Mouse (Mus musculus) limb, embryonic 12.5 days (tissue): ENCODE measurements around the gene Aqp9. TPM values are rescaled to one million over a fixed set of nuclear protein-coding genes. Genes with fewer than 3 reads are reported as not detected.
"Not testable (repeated sequence)": the region's sequence is repeated elsewhere in the genome, so short reads cannot be mapped to it uniquely, and the experiment has no call there.

ENCODE experiments used
- ATAC-seq: fragments of 200-750 bp; cut with Nextera tagmentation; 2 replicates; pipeline ENCODE4 v1.8.0; 2017; ENCODE audit warnings: low read depth, moderate TSS enrichment; ENCODE audit not compliant: insufficient number of reproducible peaks, insufficient read depth, low FRiP score, low TSS enrichment
- H3K27ac ChIP-seq: fragments of 300-500 bp; sonication (generic); 2 replicates; pipeline ENCODE4 v1.5.1; 2016; ENCODE audit warnings: mild to moderate bottlenecking, moderate library complexity
- H3K27me3 ChIP-seq: fragments of 300-500 bp; sonication (generic); 2 replicates; pipeline ENCODE4 v1.6.1; 2016; ENCODE audit warnings: mild to moderate bottlenecking, moderate library complexity
- H3K36me3 ChIP-seq: fragments of 300-500 bp; sonication (generic); 2 replicates; pipeline ENCODE4 v1.6.1; 2016; ENCODE audit warnings: mild to moderate bottlenecking, moderate library complexity
- H3K4me1 ChIP-seq: fragments of 300-500 bp; sonication (generic); replicated peaks from 2 replicates; pipeline ENCODE4 v1.6.1; 2016
- H3K4me2 ChIP-seq: fragments of 300-500 bp; sonication (generic); 2 replicates; pipeline ENCODE4 v1.6.1; 2016; ENCODE audit warnings: mild to moderate bottlenecking, moderate library complexity
- H3K4me3 ChIP-seq: fragments of 300-500 bp; sonication (generic); replicated peaks from 2 replicates; pipeline ENCODE4 v1.5.1; 2016; ENCODE audit warnings: mild to moderate bottlenecking
- H3K9ac ChIP-seq: fragments of 300-500 bp; sonication (generic); replicated peaks from 2 replicates; pipeline ENCODE4 v1.6.1; 2016; ENCODE audit warnings: mild to moderate bottlenecking, moderate library complexity
- H3K9me3 ChIP-seq: fragments of 300-500 bp; sonication (generic); 2 replicates; pipeline ENCODE4 v1.6.1; 2016; ENCODE audit warnings: mild to moderate bottlenecking, moderate library complexity
- WGBS: fragments of 180-500 bp; shearing (Covaris S2); methylation state at CpG from one replicate; pipeline ENCODE4 v1.1.7; 2016; 5-methylcytosine and 5-hydroxymethylcytosine counted together
- polyA plus RNA-seq: library from polyadenylated mRNA; unstranded; fragments of >200 nt; fragmentation: Nextera tagmentation; extraction: Ambion mirVana; gene quantifications from 2 replicates; pipeline ENCODE4 v1.2.1, GENCODE M21; 2016

The Aqp9 gene
- polyA plus RNA-seq, 1 experiment from 2014 or later: 0.13 TPM

DNA sequence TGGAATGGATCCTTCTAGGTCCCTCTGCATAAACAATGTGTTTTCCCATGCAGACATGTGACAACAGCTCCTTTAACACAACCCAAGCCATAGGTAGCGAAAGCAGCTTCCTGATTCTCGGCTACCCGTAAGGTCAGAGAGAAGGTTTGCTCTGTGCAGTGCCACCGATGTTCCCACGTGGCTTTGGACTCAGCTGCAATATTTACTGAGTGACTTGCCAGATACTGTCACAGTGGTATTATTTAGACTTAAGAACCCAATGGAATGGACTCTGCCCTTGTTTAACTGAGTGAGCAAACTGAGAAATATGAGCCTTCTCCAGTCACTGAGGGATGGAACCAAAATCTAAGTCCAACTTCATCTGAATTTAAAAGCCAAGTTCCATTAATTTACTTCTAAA lies 35.3 kb downstream of the Aqp9 start:
- Histone ChIP-seq H3K9ac (no peak overlapping the region), H3K36me3 (no peaks in the 10 kb centered on the region), H3K4me1 (no peaks in the 10 kb centered on the region), H3K4me2 (no peak overlapping the region), H3K9me3 (no peaks in the 10 kb centered on the region), H3K27me3 (no peaks in the 10 kb centered on the region), H3K27ac (no peak overlapping the region), H3K4me3 (no peak overlapping the region)
- 88% methylated on average over 5 of the region's 5 CpGs for WGBS
- no peak for ATAC-seq

GRCm38 (mm10) chr9:71131822-71132221 lies 36.7 kb downstream of the Aqp9 start:
- no peaks in the 10 kb centered on the region for H3K9me3 ChIP-seq
- no peak overlapping the region for H3K4me3 ChIP-seq
- WGBS: 52% methylated on average over 5 of the region's 5 CpGs
- no peak overlapping the region for H3K9ac ChIP-seq
- no peak for ATAC-seq
- H3K27me3 ChIP-seq: peaks cover 3% of the 10 kb centered on the region; the same call in 1 of the 2 replicates
- H3K4me1 ChIP-seq: no peaks in the 10 kb centered on the region
- no peaks in the 10 kb centered on the region for H3K36me3 ChIP-seq
- H3K27ac ChIP-seq: no peak overlapping the region
- no peak overlapping the region for H3K4me2 ChIP-seq

- 65% methylated on average over 5 of the region's 5 CpGs for WGBS
- H3K36me3 ChIP-seq: no peaks in the 10 kb centered on the region
- H3K9me3 ChIP-seq: no peaks in the 10 kb centered on the region
- H3K9ac ChIP-seq: no peak overlapping the region
- H3K4me3 ChIP-seq: no peak overlapping the region
- no peak for ATAC-seq
- H3K4me1 ChIP-seq: no peaks in the 10 kb centered on the region
- H3K27me3 ChIP-seq: peaks cover 3% of the 10 kb centered on the region; the same call in 1 of the 2 replicates
- H3K27ac ChIP-seq: no peak overlapping the region
- no peak overlapping the region for H3K4me2 ChIP-seq
These were observed 39.6 kb downstream of the Aqp9 start for GRCm38 (mm10) chr9:71128911-71129310.

- no peak overlapping the region for H3K4me3 ChIP-seq
- no peaks in the 10 kb centered on the region for H3K36me3 ChIP-seq
- H3K4me1 ChIP-seq: no peaks in the 10 kb centered on the region
- H3K4me2 ChIP-seq: no peak overlapping the region
- H3K9me3 ChIP-seq: no peaks in the 10 kb centered on the region
- H3K9ac ChIP-seq: no peak overlapping the region
- no peak overlapping the region for H3K27ac ChIP-seq
- no peak for ATAC-seq
- WGBS: 20% methylated on average over 2 of the region's 2 CpGs
- peaks cover 3% of the 10 kb centered on the region; the same call in 1 of the 2 replicates for H3K27me3 ChIP-seq
These were observed 42.3 kb downstream of the Aqp9 start for GRCm38 (mm10) chr9:71126205-71126604.

- H3K36me3 ChIP-seq, ATAC-seq, H3K27ac ChIP-seq, H3K9ac ChIP-seq, H3K27me3 ChIP-seq, H3K4me1 ChIP-seq, H3K4me2 ChIP-seq, H3K4me3 ChIP-seq, H3K9me3 ChIP-seq: not testable (repeated sequence)
- 79% methylated on average over 8 of the region's 8 CpGs for WGBS
These were observed 45.4 kb downstream of the Aqp9 start for GRCm38 (mm10) chr9:71123095-71123494.

DNA sequence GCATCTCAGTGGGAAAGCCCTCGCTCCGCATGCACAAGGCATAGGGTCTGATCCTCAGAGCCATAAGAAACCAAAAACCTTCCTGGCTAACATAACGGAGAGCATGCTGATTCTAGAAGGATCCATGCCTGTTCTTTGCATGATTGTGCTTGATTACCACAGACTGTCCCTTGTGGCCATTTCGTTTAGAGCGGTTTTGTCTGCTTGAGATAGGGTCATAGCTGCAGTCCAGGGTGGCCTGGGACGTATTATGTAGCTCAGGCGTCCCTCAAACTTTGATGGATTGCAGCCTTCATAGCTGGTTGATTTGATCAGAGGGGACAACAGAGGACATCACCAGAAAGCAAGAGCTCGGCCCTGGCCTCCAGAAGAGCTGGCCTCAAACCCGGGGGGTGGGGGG lies 47.6 kb downstream of the Aqp9 start:
- H3K9me3 ChIP-seq: no peaks in the 10 kb centered on the region
- H3K4me2 ChIP-seq: no peak overlapping the region
- WGBS: 82% methylated on average over 9 of the region's 9 CpGs
- H3K27ac ChIP-seq: no peak overlapping the region
- no peak overlapping the region for H3K9ac ChIP-seq
- H3K4me3 ChIP-seq: no peak overlapping the region
- no peaks in the 10 kb centered on the region for H3K36me3 ChIP-seq
- H3K4me1 ChIP-seq: no peaks in the 10 kb centered on the region
- no peak for ATAC-seq
- no peaks in the 10 kb centered on the region for H3K27me3 ChIP-seq

DNA sequence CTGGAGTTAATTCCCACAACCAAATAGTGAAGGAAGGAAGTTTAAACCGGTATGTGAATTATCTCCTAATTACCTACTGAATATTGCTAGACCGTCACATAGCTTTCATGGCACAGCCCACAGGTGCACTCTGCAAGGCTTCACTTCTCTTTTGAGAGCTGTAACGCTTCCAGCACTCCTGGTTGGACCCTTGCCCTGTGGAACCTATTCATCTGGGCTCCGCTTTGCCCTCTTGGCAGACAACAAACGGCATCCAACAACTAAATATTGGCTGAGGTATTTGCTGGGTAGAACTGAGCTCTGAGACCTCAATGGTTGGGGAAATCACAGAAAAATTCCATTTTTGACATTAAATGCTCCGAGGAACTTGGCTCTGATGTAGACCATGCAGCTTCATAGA lies 55.3 kb downstream of the Aqp9 start:
- no peak overlapping the region for H3K4me2 ChIP-seq
- no peaks in the 10 kb centered on the region for H3K27me3 ChIP-seq
- no peaks in the 10 kb centered on the region for H3K36me3 ChIP-seq
- H3K9ac ChIP-seq: no peak overlapping the region
- H3K9me3 ChIP-seq: no peaks in the 10 kb centered on the region
- ATAC-seq: no peak
- H3K27ac ChIP-seq: no peak overlapping the region
- 76% methylated on average over 6 of the region's 6 CpGs for WGBS
- H3K4me1 ChIP-seq: no peaks in the 10 kb centered on the region
- no peak overlapping the region for H3K4me3 ChIP-seq

DNA sequence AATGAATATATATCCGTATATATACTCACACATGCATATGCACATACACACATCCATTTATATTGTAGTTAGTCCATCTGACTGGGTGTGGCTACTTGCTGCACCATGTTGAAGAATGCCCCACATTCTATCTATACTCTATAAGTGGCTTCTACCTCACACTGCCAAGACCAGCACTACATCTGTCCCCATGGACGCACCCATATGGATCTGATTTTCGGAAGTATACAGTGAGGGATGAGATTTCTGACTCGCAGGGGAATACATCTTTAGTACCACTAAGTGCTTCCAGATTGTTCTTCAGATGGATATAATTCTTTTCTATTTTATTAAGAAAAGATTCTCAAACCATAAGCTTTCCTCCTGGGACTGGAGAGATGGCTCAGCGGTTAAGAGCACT lies 65.0 kb downstream of the Aqp9 start:
- Histone ChIP-seq H3K4me3 (no peak overlapping the region), H3K27me3 (no peaks in the 10 kb centered on the region), H3K36me3 (no peaks in the 10 kb centered on the region), H3K27ac (no peak overlapping the region), H3K9me3 (no peaks in the 10 kb centered on the region), H3K4me2 (no peak overlapping the region), H3K4me1 (no peaks in the 10 kb centered on the region), H3K9ac (no peak overlapping the region)
- 69% methylated on average over 5 of the region's 5 CpGs for WGBS
- no peak for ATAC-seq

GRCm38 (mm10) chr9:71094066-71094465 lies 74.4 kb downstream of the Aqp9 start:
- H3K4me2 ChIP-seq: no peak overlapping the region
- ATAC-seq: no peak

DNA sequence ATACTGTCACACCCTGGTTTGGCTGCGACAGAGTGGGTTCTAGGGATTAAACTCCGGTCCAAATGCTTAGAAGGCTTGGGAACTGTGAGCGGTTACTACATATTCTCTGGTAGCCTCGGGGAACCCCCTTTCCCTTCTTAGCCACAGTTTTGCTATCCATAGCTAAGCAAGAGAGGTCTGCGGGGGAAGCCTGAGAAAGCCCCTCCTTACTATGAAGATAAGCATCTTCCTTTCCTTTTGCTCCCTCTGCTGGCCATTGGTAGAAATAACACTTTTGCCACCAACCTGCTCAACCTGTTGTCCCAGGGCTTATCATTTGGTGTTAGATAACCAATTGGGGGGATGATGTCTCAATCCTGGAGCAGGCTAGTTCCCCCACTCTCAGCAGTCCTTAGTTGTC lies 76.4 kb downstream of the Aqp9 start:
- no peaks in the 10 kb centered on the region for H3K4me1 ChIP-seq

More at GRCm38 (mm10) chr9:71094066-71094465, 74.4 kb downstream of the Aqp9 start:
- H3K27me3 ChIP-seq: no peaks in the 10 kb centered on the region
- H3K36me3 ChIP-seq: no peaks in the 10 kb centered on the region
- no peaks in the 10 kb centered on the region for H3K9me3 ChIP-seq
- H3K27ac ChIP-seq: no peak overlapping the region
- WGBS: 88% methylated on average over 6 of the region's 6 CpGs
- no peak overlapping the region for H3K4me3 ChIP-seq
- H3K9ac ChIP-seq: no peak overlapping the region
- H3K4me1 ChIP-seq: no peaks in the 10 kb centered on the region

GRCm38 (mm10) chr9:71079201-71079600 lies 89.3 kb downstream of the Aqp9 start:
- no peaks in the 10 kb centered on the region for H3K9me3 ChIP-seq
- no peak overlapping the region for H3K4me2 ChIP-seq
- H3K27me3 ChIP-seq: no peaks in the 10 kb centered on the region
- H3K4me1 ChIP-seq: no peaks in the 10 kb centered on the region
- H3K4me3 ChIP-seq: no peak overlapping the region
- no peak overlapping the region for H3K27ac ChIP-seq
- ATAC-seq: no peak
- H3K9ac ChIP-seq: no peak overlapping the region
- WGBS: 68% methylated on average over 7 of the region's 7 CpGs
- no peaks in the 10 kb centered on the region for H3K36me3 ChIP-seq

More for the DNA sequence above, 76.4 kb downstream of the Aqp9 start:
- Histone ChIP-seq H3K27ac (no peak overlapping the region), H3K4me3 (no peak overlapping the region), H3K9ac (no peak overlapping the region), H3K9me3 (no peaks in the 10 kb centered on the region), H3K27me3 (no peaks in the 10 kb centered on the region), H3K36me3 (no peaks in the 10 kb centered on the region), H3K4me2 (no peak overlapping the region)
- no peak for ATAC-seq
- WGBS: 73% methylated on average over 5 of the region's 5 CpGs

- H3K4me2 ChIP-seq: no peak overlapping the region
- no peaks in the 10 kb centered on the region for H3K36me3 ChIP-seq
- no peak overlapping the region for H3K4me3 ChIP-seq
- no peaks in the 10 kb centered on the region for H3K9me3 ChIP-seq
- no peaks in the 10 kb centered on the region for H3K4me1 ChIP-seq
- ATAC-seq: no peak
- no peaks in the 10 kb centered on the region for H3K27me3 ChIP-seq
- WGBS: 81% methylated on average over 5 of the region's 5 CpGs
- no peak overlapping the region for H3K27ac ChIP-seq
- H3K9ac ChIP-seq: no peak overlapping the region
These were observed 91.1 kb downstream of the Aqp9 start for GRCm38 (mm10) chr9:71077251-71077825.
